Mouse (Mus musculus): ENCODE measurements around the gene Aunip. TPM values are rescaled to one million over a fixed set of nuclear protein-coding genes. Genes with fewer than 3 reads are reported as not detected.

Aunip gene
- polyA plus RNA-seq, 1 experiment from 2014 or later, result 4.2 TPM

- Histone ChIP-seq H3K4me3 (replicated peaks; ENCODE audit: low read length) (no peak overlapping the region), H3K4me1 (replicated peaks; ENCODE audit: control insufficient read depth, insufficient read depth, low read length) (no peaks in the 10 kb centered on the region), H3K27me3 (replicated peaks; ENCODE audit: control insufficient read depth, insufficient read depth, low read length) (no peaks in the 10 kb centered on the region), H3K4me2 (ENCODE audit: low read length) (no peak overlapping the region), H3K9ac (replicated peaks; ENCODE audit: low read depth, low read length) (no peak overlapping the region), H3K9me3 (ENCODE audit: control insufficient read depth, low read length) (no peaks in the 10 kb centered on the region), H3K27ac (ENCODE audit: low read length) (no peak overlapping the region), H3K36me3 (ENCODE audit: control insufficient read depth, insufficient read depth) (no peaks in the 10 kb centered on the region; the same call in 1 of the 2 replicates)
- 84% methylated on average over 4 of the region's 4 CpGs for WGBS
- ATAC-seq, result no peak
Measured at GRCm38 (mm10) chr4:134505303-134505789, 5.5 kb upstream of the Aunip start.

DNA sequence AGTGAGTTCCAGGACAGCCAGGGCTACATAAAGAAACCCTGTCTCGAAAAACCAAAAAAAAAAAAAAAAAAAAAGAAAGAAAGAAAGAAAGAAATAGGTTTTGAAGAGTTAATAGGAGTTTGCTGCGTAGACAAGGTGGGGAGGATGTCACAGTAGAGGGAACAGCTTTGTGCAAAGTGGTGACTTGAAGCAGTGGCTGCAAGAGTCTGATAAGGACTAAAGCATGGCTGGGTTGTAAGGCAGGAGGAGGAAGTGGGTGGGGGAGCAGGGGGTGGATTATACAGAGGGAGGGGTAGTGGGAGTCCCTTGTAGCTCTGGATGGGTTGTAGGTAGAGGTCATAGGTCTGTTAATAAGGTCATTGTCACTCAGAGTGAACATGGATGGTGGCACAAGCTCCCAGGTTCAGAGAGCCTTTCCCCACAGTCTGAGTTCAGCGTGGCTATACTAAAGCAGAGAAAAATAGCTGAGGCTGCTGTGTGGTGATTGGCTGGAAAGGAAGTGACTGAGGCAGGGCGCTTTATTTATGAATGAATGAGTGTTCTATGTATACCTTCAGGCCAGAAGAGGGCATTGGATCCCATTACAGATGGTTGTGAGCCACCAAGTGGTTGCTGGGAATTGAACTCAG is 4.7 kb upstream of the Aunip start:
- H3K9ac ChIP-seq (replicated peaks; ENCODE audit: low read depth, low read length), result no peak overlapping the region
- ATAC-seq, result no peak
- H3K27ac ChIP-seq (ENCODE audit: low read length), result no peak overlapping the region
- H3K4me1 ChIP-seq (replicated peaks; ENCODE audit: control insufficient read depth, insufficient read depth, low read length), result peaks cover under 1% of the 10 kb centered on the region
- H3K36me3 ChIP-seq (ENCODE audit: control insufficient read depth, insufficient read depth), result no peaks in the 10 kb centered on the region; the same call in 1 of the 2 replicates
- H3K9me3 ChIP-seq (ENCODE audit: control insufficient read depth, low read length), result no peaks in the 10 kb centered on the region
- no peak overlapping the region for H3K4me3 ChIP-seq (replicated peaks; ENCODE audit: low read length)
- 75% methylated on average over 3 of the region's 4 CpGs for WGBS
- no peak overlapping the region for H3K4me2 ChIP-seq (ENCODE audit: low read length)
- H3K27me3 ChIP-seq (replicated peaks; ENCODE audit: control insufficient read depth, insufficient read depth, low read length), result no peaks in the 10 kb centered on the region

DNA sequence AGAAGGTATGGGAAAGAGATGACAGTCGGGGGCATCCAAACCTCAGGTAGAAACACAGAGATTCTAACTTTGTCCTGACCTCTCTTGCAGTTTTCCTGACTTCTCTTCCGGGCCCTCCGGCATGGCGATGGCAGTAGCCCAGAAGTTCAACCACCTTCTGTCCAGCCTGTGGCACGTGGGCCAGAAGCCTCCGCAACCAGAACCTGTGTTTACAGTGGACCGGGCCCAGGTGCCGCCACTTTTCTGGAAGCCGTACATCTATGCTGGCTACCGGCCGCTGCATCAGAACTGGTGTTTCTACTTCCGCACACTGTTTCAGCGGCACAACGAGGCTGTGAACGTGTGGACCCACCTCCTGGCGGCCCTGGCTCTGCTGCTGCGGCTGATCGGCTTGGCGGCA is 4.1 kb upstream of the Aunip start:
- H3K9ac ChIP-seq (replicated peaks; ENCODE audit: low read depth, low read length), result no peak overlapping the region
- peaks cover 4% of the 10 kb centered on the region for H3K4me1 ChIP-seq (replicated peaks; ENCODE audit: control insufficient read depth, insufficient read depth, low read length)
- no peaks in the 10 kb centered on the region for H3K9me3 ChIP-seq (ENCODE audit: control insufficient read depth, low read length)
- H3K36me3 ChIP-seq (ENCODE audit: control insufficient read depth, insufficient read depth), result no peaks in the 10 kb centered on the region; the same call in 1 of the 2 replicates
- no peak overlapping the region for H3K27ac ChIP-seq (ENCODE audit: low read length)
- no peak for ATAC-seq
- H3K27me3 ChIP-seq (replicated peaks; ENCODE audit: control insufficient read depth, insufficient read depth, low read length), result no peaks in the 10 kb centered on the region
- no peak overlapping the region for H3K4me3 ChIP-seq (replicated peaks; ENCODE audit: low read length)
- WGBS, result 90% methylated on average over 19 of the region's 19 CpGs
- no peak overlapping the region for H3K4me2 ChIP-seq (ENCODE audit: low read length)

DNA sequence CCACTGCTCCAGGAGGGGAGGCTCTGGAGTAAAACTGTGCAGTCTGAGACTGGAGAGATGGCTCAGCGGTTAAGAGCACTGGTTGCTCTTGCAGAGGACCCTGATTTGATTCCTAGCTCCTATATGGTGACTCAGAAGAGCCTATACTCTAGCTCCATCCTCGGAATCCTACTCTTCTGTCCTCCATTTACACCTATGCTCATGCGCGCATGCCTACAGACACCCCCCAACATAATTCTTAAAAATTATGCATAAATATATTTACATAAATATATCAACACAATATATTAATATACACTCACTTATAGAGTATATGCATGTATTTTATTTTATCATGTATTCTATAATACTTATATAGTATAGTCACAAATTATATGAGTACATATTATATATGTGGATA is 403 bp upstream of the Aunip start:
- peak; percentile 22 for ATAC-seq
- Histone ChIP-seq H3K4me1 (replicated peaks; ENCODE audit: control insufficient read depth, insufficient read depth, low read length) (peaks cover 11% of the 10 kb centered on the region), H3K4me2 (ENCODE audit: low read length) (peak overlapping the region; percentile 48), H3K27me3 (replicated peaks; ENCODE audit: control insufficient read depth, insufficient read depth, low read length) (no peaks in the 10 kb centered on the region), H3K9ac (replicated peaks; ENCODE audit: low read depth, low read length) (no peak overlapping the region), H3K36me3 (ENCODE audit: control insufficient read depth, insufficient read depth) (no peaks in the 10 kb centered on the region; the same call in 1 of the 2 replicates), H3K27ac (ENCODE audit: low read length) (no peak overlapping the region), H3K9me3 (ENCODE audit: control insufficient read depth, low read length) (no peaks in the 10 kb centered on the region), H3K4me3 (replicated peaks; ENCODE audit: low read length) (peak overlapping the region; percentile 44)
- WGBS, result 73% methylated on average over 4 of the region's 4 CpGs

- Histone ChIP-seq H3K27ac (ENCODE audit: low read length) (no peak overlapping the region), H3K27me3 (replicated peaks; ENCODE audit: control insufficient read depth, insufficient read depth, low read length) (no peaks in the 10 kb centered on the region), H3K9me3 (ENCODE audit: control insufficient read depth, low read length) (no peaks in the 10 kb centered on the region), H3K4me2 (ENCODE audit: low read length) (peak overlapping the region; percentile 48), H3K36me3 (ENCODE audit: control insufficient read depth, insufficient read depth) (no peaks in the 10 kb centered on the region; the same call in 1 of the 2 replicates), H3K9ac (replicated peaks; ENCODE audit: low read depth, low read length) (no peak overlapping the region), H3K4me1 (replicated peaks; ENCODE audit: control insufficient read depth, insufficient read depth, low read length) (peaks cover 11% of the 10 kb centered on the region), H3K4me3 (replicated peaks; ENCODE audit: low read length) (no peak overlapping the region)
- no peak for ATAC-seq
- WGBS, result 76% methylated on average over 6 of the region's 6 CpGs
Measured at GRCm38 (mm10) chr4:134511730-134512129, 931 bp downstream of the Aunip start.

- Histone ChIP-seq H3K27ac (ENCODE audit: low read length) (no peak overlapping the region), H3K36me3 (ENCODE audit: control insufficient read depth, insufficient read depth) (no peaks in the 10 kb centered on the region; the same call in 1 of the 2 replicates), H3K4me2 (ENCODE audit: low read length) (peak overlapping the region; percentile 26; the same call in 1 of the 2 replicates), H3K27me3 (replicated peaks; ENCODE audit: control insufficient read depth, insufficient read depth, low read length) (no peaks in the 10 kb centered on the region), H3K4me1 (replicated peaks; ENCODE audit: control insufficient read depth, insufficient read depth, low read length) (peaks cover 11% of the 10 kb centered on the region), H3K4me3 (replicated peaks; ENCODE audit: low read length) (no peak overlapping the region), H3K9me3 (ENCODE audit: control insufficient read depth, low read length) (no peaks in the 10 kb centered on the region), H3K9ac (replicated peaks; ENCODE audit: low read depth, low read length) (no peak overlapping the region)
- ATAC-seq, result no peak
- WGBS, result 32% methylated on average over 15 of the region's 15 CpGs
Measured at GRCm38 (mm10) chr4:134512798-134513197, 2.0 kb downstream of the Aunip start.

GRCm38 (mm10) chr4:134514309-134514930 is 3.6 kb downstream of the Aunip start:
- Histone ChIP-seq H3K4me3 (replicated peaks; ENCODE audit: low read length) (no peak overlapping the region), H3K9ac (replicated peaks; ENCODE audit: low read depth, low read length) (no peak overlapping the region), H3K4me2 (ENCODE audit: low read length) (no peak overlapping the region), H3K9me3 (ENCODE audit: control insufficient read depth, low read length) (no peaks in the 10 kb centered on the region), H3K27ac (ENCODE audit: low read length) (no peak overlapping the region), H3K4me1 (replicated peaks; ENCODE audit: control insufficient read depth, insufficient read depth, low read length) (peaks cover 11% of the 10 kb centered on the region), H3K27me3 (replicated peaks; ENCODE audit: control insufficient read depth, insufficient read depth, low read length) (no peaks in the 10 kb centered on the region), H3K36me3 (ENCODE audit: control insufficient read depth, insufficient read depth) (no peaks in the 10 kb centered on the region)
- no peak for ATAC-seq
- 94% methylated on average over 11 of the region's 11 CpGs for WGBS

DNA sequence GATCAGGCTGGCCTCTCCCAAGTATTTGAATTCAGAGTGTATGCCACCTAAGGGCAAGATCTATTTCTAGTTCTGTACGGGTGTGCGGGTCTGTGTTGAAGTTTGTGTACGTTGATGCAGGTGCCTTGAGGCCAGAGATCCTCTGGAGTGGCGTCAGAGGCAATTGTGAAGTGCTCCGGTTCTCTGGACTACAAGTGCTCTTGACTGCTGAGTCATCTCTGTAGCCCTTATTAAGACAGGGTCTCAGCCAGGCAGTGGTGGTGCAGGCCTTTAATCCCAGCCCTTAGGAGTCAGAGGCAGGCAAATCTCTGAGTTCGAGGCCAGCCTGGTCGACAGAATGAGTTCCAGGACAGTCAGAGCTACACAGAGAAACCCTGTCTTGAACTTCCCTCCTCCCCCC is 4.8 kb downstream of the Aunip start:
- Histone ChIP-seq H3K4me1 (replicated peaks; ENCODE audit: control insufficient read depth, insufficient read depth, low read length) (peaks cover 11% of the 10 kb centered on the region), H3K27ac (ENCODE audit: low read length) (no peak overlapping the region), H3K9me3 (ENCODE audit: control insufficient read depth, low read length) (no peaks in the 10 kb centered on the region), H3K27me3 (replicated peaks; ENCODE audit: control insufficient read depth, insufficient read depth, low read length) (no peaks in the 10 kb centered on the region), H3K9ac (replicated peaks; ENCODE audit: low read depth, low read length) (no peak overlapping the region), H3K36me3 (ENCODE audit: control insufficient read depth, insufficient read depth) (no peaks in the 10 kb centered on the region), H3K4me2 (ENCODE audit: low read length) (no peak overlapping the region), H3K4me3 (replicated peaks; ENCODE audit: low read length) (no peak overlapping the region)
- ATAC-seq, result no peak
- 75% methylated on average over 7 of the region's 7 CpGs for WGBS

GRCm38 (mm10) chr4:134516981-134517380 is 6.2 kb downstream of the Aunip start:
- no peak overlapping the region for H3K4me3 ChIP-seq (replicated peaks; ENCODE audit: low read length)
- H3K27me3 ChIP-seq (replicated peaks; ENCODE audit: control insufficient read depth, insufficient read depth, low read length), result no peaks in the 10 kb centered on the region
- no peak overlapping the region for H3K4me2 ChIP-seq (ENCODE audit: low read length)
- ATAC-seq, result no peak
- no peaks in the 10 kb centered on the region for H3K9me3 ChIP-seq (ENCODE audit: control insufficient read depth, low read length)
- peak overlapping the region; percentile 37 for H3K27ac ChIP-seq (ENCODE audit: low read length)
- H3K36me3 ChIP-seq (ENCODE audit: control insufficient read depth, insufficient read depth), result no peaks in the 10 kb centered on the region
- H3K9ac ChIP-seq (replicated peaks; ENCODE audit: low read depth, low read length), result no peak overlapping the region
- peaks cover 4% of the 10 kb centered on the region for H3K4me1 ChIP-seq (replicated peaks; ENCODE audit: control insufficient read depth, insufficient read depth, low read length)
- 79% methylated on average over 8 of the region's 8 CpGs for WGBS

All from forebrain, embryonic 16.5 days (tissue).